Mouse (Mus musculus) lung, postnatal 0 days (tissue): ENCODE measurements around the gene Hspb3. TPM values are rescaled to one million over a fixed set of nuclear protein-coding genes. Genes with fewer than 3 reads are reported as not detected.

Experiments
- ATAC-seq: fragments of 200-750 bp; cut with Nextera tagmentation; 2 replicates; pipeline ENCODE4 v1.8.0; 2017; ENCODE audit warnings: moderate library complexity
- DNase-seq: peaks from one replicate; pipeline ENCODE4 v3.0.0-alpha.2; 2016; ENCODE audit warnings: low spot score
- H3K27ac ChIP-seq: fragments of 300-500 bp; sonication (generic); 2 replicates; pipeline ENCODE4 v1.5.1; 2014; ENCODE audit warnings: antibody characterized with exemption, mild to moderate bottlenecking, low read length, mixed read lengths
- H3K27me3 ChIP-seq: fragments of 300-500 bp; sonication (generic); replicated peaks from 2 replicates; pipeline ENCODE4 v1.6.1; 2014; ENCODE audit warnings: low read length, mixed read lengths; ENCODE audit not compliant: insufficient read depth
- H3K36me3 ChIP-seq: fragments of 300-500 bp; sonication (generic); 2 replicates; pipeline ENCODE4 v1.6.1; 2014; ENCODE audit warnings: low read length, mixed read lengths; ENCODE audit not compliant: insufficient read depth
- H3K4me1 ChIP-seq: fragments of 300-500 bp; sonication (generic); 2 replicates; pipeline ENCODE4 v1.6.1; 2014; ENCODE audit warnings: antibody characterized with exemption, low read depth, low read length, mixed read lengths; ENCODE audit not compliant: insufficient read depth
- H3K4me2 ChIP-seq: fragments of 300-500 bp; sonication (generic); replicated peaks from 2 replicates; pipeline ENCODE4 v1.6.1; 2014; ENCODE audit warnings: low read depth, mild to moderate bottlenecking, low read length, moderate library complexity, mixed read lengths
- H3K4me3 ChIP-seq: fragments of 300-500 bp; sonication (generic); 2 replicates; pipeline ENCODE4 v1.5.1; 2014; ENCODE audit warnings: low read depth, low read length
- H3K9ac ChIP-seq: fragments of 300-500 bp; sonication (generic); replicated peaks from 2 replicates; pipeline ENCODE4 v1.6.1; 2014; ENCODE audit warnings: low read depth, mild to moderate bottlenecking
- H3K9me3 ChIP-seq: fragments of 300-500 bp; sonication (generic); 2 replicates; pipeline ENCODE4 v1.6.1; 2016; ENCODE audit warnings: low read length, mixed read lengths
- CTCF ChIP-seq: IDR thresholded peaks from 2 replicates; pipeline ENCODE4 v1.5.1; 2016; ENCODE audit warnings: antibody characterized with exemption, mild to moderate bottlenecking
- EP300 ChIP-seq: IDR thresholded peaks from 2 replicates; pipeline ENCODE4 v1.6.1; 2016; ENCODE audit warnings: antibody characterized with exemption, mild to moderate bottlenecking, control low read depth
- WGBS: fragments of 180-500 bp; shearing (Covaris S2); extraction: QIAGEN DNeasy Blood & Tissue Kit; methylation state at CpG from one replicate; pipeline ENCODE4 v1.1.7; 2014; 5-methylcytosine and 5-hydroxymethylcytosine counted together
- polyA plus RNA-seq: library from polyadenylated mRNA; unstranded; fragments of >200 nt; fragmentation: Nextera tagmentation; extraction: Ambion mirVana; gene quantifications from 2 replicates; pipeline ENCODE4 v1.2.1, GENCODE M21; 2015

The Hspb3 gene
- polyA plus RNA-seq, 1 experiment from 2014 or later: 0.62 TPM

GRCm38 (mm10) chr13:113696838-113697321, 33.4 kb upstream of the Hspb3 start:
- Histone ChIP-seq H3K36me3 (no peaks in the 10 kb centered on the region), H3K9me3 (no peaks in the 10 kb centered on the region), H3K4me1 (no peaks in the 10 kb centered on the region), H3K27ac (no peak overlapping the region), H3K27me3 (no peaks in the 10 kb centered on the region), H3K4me2 (no peak overlapping the region), H3K9ac (no peak overlapping the region), H3K4me3 (no peak overlapping the region)
- WGBS: 35% methylated on average over 4 of the region's 4 CpGs
- ATAC-seq (no peak), DNase-seq (no peak)
- TF ChIP-seq CTCF: no peak
- no peak for TF ChIP-seq EP300

- no peaks in the 10 kb centered on the region for H3K4me1 ChIP-seq
- H3K27ac ChIP-seq: no peak overlapping the region
- ATAC-seq: no peak
- DNase-seq: peak; percentile 82
- no peak overlapping the region for H3K4me3 ChIP-seq
- TF ChIP-seq CTCF (peak; percentile 88), EP300 (no peak)
- no peak overlapping the region for H3K9ac ChIP-seq
- 20% methylated on average over 6 of the region's 6 CpGs for WGBS
- no peaks in the 10 kb centered on the region for H3K36me3 ChIP-seq
- H3K4me2 ChIP-seq: no peak overlapping the region
- no peaks in the 10 kb centered on the region for H3K9me3 ChIP-seq
- no peaks in the 10 kb centered on the region for H3K27me3 ChIP-seq
These were observed 29.9 kb upstream of the Hspb3 start for GRCm38 (mm10) chr13:113693383-113693782.

GRCm38 (mm10) chr13:113691644-113692043, 28.2 kb upstream of the Hspb3 start:
- TF ChIP-seq EP300 (no peak), CTCF (no peak)
- Histone ChIP-seq H3K36me3 (no peaks in the 10 kb centered on the region), H3K4me2 (no peak overlapping the region), H3K27me3 (no peaks in the 10 kb centered on the region), H3K4me3 (no peak overlapping the region), H3K4me1 (no peaks in the 10 kb centered on the region), H3K9ac (no peak overlapping the region), H3K9me3 (no peaks in the 10 kb centered on the region), H3K27ac (no peak overlapping the region)
- 41% methylated on average over 9 of the region's 9 CpGs for WGBS
- no peak; the same call in 1 of the 2 replicates for ATAC-seq
- DNase-seq: no peak

GRCm38 (mm10) chr13:113689883-113690282, 26.4 kb upstream of the Hspb3 start:
- no peak overlapping the region for H3K4me3 ChIP-seq
- no peaks in the 10 kb centered on the region for H3K27me3 ChIP-seq
- 68% methylated on average over 7 of the region's 7 CpGs for WGBS
- no peak overlapping the region for H3K4me2 ChIP-seq
- H3K9me3 ChIP-seq: no peaks in the 10 kb centered on the region
- H3K36me3 ChIP-seq: no peaks in the 10 kb centered on the region
- TF ChIP-seq CTCF: no peak
- no peak for TF ChIP-seq EP300
- no peaks in the 10 kb centered on the region for H3K4me1 ChIP-seq
- no peak overlapping the region for H3K9ac ChIP-seq
- DNase-seq (no peak), ATAC-seq (no peak)
- H3K27ac ChIP-seq: no peak overlapping the region

- 58% methylated on average over 8 of the region's 8 CpGs for WGBS
- H3K9me3 ChIP-seq: no peaks in the 10 kb centered on the region
- TF ChIP-seq EP300 (no peak), CTCF (no peak)
- no peak overlapping the region for H3K9ac ChIP-seq
- H3K4me1 ChIP-seq: no peaks in the 10 kb centered on the region
- ATAC-seq (no peak), DNase-seq (no peak)
- no peak overlapping the region for H3K4me3 ChIP-seq
- no peaks in the 10 kb centered on the region for H3K27me3 ChIP-seq
- H3K4me2 ChIP-seq: no peak overlapping the region
- H3K36me3 ChIP-seq: no peaks in the 10 kb centered on the region
- no peak overlapping the region for H3K27ac ChIP-seq
These were observed 23.2 kb upstream of the Hspb3 start for GRCm38 (mm10) chr13:113686691-113687121.

- 60% methylated on average over 5 of the region's 5 CpGs for WGBS
- no peak for TF ChIP-seq EP300
- no peak for TF ChIP-seq CTCF
These were observed 19.3 kb upstream of the Hspb3 start for GRCm38 (mm10) chr13:113682821-113683220.

GRCm38 (mm10) chr13:113680646-113681045, 17.2 kb upstream of the Hspb3 start:
- TF ChIP-seq CTCF (no peak), EP300 (no peak)
- Histone ChIP-seq H3K9me3 (no peaks in the 10 kb centered on the region), H3K4me3 (no peak overlapping the region), H3K27ac (no peak overlapping the region), H3K36me3 (no peaks in the 10 kb centered on the region), H3K9ac (no peak overlapping the region), H3K4me2 (no peak overlapping the region), H3K27me3 (no peaks in the 10 kb centered on the region), H3K4me1 (no peaks in the 10 kb centered on the region)
- no peak for ATAC-seq
- DNase-seq: no peak
- 94% methylated on average over 7 of the region's 7 CpGs for WGBS

More at GRCm38 (mm10) chr13:113682821-113683220, 19.3 kb upstream of the Hspb3 start:
- no peak overlapping the region for H3K4me2 ChIP-seq
- no peaks in the 10 kb centered on the region for H3K36me3 ChIP-seq
- no peak overlapping the region for H3K4me3 ChIP-seq
- H3K4me1 ChIP-seq: no peaks in the 10 kb centered on the region
- DNase-seq (no peak), ATAC-seq (no peak)
- no peaks in the 10 kb centered on the region for H3K27me3 ChIP-seq
- no peak overlapping the region for H3K27ac ChIP-seq
- no peaks in the 10 kb centered on the region for H3K9me3 ChIP-seq
- no peak overlapping the region for H3K9ac ChIP-seq
